Mouse (Mus musculus): ENCODE measurements at regions not wholly inside any gene's neighbourhood (a gene's known extent, or its start where the extent isn't known, plus 50 kb on each side); places are given as distances from the start of the nearest gene placed in this dataset.

DNA sequence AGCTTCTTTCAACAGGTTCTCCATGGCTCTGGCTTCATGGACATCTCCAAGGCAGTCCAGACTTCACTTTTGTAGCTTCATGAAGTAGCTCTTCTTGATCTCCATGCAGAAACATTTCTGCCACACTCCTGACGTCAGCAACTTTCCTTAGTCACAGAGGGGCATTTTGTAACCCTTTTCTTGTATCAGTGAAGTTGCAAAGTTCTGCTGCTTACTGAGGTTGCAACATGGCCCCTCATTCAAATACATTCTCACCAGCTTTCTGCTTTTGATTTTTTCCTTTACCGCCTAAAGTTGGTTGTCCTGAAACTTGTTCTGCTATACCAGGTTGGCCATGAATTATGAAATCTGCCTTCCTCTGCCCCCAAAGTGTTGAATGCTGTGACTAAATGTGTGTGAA is 389.4 kb upstream of the Mef2c start:
- Histone ChIP-seq H3K27me3 (ENCODE audit: control insufficient read depth, insufficient read depth, insufficient read length) (no peaks in the 10 kb centered on the region), H3K79me2 (ENCODE audit: control insufficient read depth, insufficient read depth) (no peaks in the 10 kb centered on the region), H3K4me2 (ENCODE audit: low read depth) (no peak overlapping the region), H3K36me3 (ENCODE audit: control insufficient read depth, insufficient read depth) (no peaks in the 10 kb centered on the region), H3ac (ENCODE audit: control insufficient read depth, insufficient read length) (no peak overlapping the region), H3K4me3 (no peak overlapping the region)
- TF ChIP-seq USF1 (IDR thresholded peaks at IDR 0.05; ENCODE audit: low read depth): no peak
- TF ChIP-seq E2F4 (IDR thresholded peaks at IDR 0.05; ENCODE audit: insufficient read depth): no peak
- TF ChIP-seq MYOD1 (IDR thresholded peaks at IDR 0.05; ENCODE audit: control insufficient read depth in 1 of 3, insufficient read length in 2 of 3, low read depth in 2 of 3): no peak

DNA sequence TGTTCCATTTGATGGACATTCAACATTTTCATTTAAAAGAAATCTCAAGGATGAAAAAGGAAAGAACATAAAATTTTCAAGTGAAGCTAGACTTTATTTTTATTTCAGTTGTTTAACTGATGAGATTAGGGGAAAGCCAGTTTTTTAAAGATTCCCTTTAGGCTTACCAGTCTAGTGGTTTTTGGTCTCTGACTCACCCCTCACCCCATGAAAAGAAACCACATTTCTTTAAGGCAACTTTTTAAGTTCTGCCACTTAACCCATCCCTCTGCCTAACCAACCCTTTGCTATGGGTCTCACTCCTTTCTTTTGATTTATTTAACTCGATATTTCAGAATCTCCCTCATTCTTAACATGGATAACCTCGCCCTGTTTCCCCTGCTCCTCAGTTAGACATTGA is 388.1 kb upstream of the Mef2c start:
- Histone ChIP-seq H3K4me3 (no peak overlapping the region), H3ac (ENCODE audit: control insufficient read depth, insufficient read length) (no peak overlapping the region), H3K4me2 (ENCODE audit: low read depth) (no peak overlapping the region), H3K27me3 (ENCODE audit: control insufficient read depth, insufficient read depth, insufficient read length) (no peaks in the 10 kb centered on the region), H3K79me2 (ENCODE audit: control insufficient read depth, insufficient read depth) (no peaks in the 10 kb centered on the region), H3K36me3 (ENCODE audit: control insufficient read depth, insufficient read depth) (no peaks in the 10 kb centered on the region)
- TF ChIP-seq MYOG (IDR thresholded peaks at IDR 0.05; ENCODE audit: control insufficient read depth in 1 of 3, insufficient read depth in 1 of 3, insufficient read length in 2 of 3, low read depth in 2 of 3): no peak
- TF ChIP-seq TCF12 (IDR thresholded peaks at IDR 0.05; ENCODE audit: insufficient read depth, poor library complexity, severe bottlenecking): no peak
- TF ChIP-seq POLR2A (IDR thresholded peaks at IDR 0.05; ENCODE audit: insufficient read length, low read depth): no peak
- no peak for TF ChIP-seq TCF3 (IDR thresholded peaks at IDR 0.05; ENCODE audit: insufficient read length, low read depth)
- TF ChIP-seq E2F4 (IDR thresholded peaks at IDR 0.05; ENCODE audit: insufficient read depth): no peak
- TF ChIP-seq MYOD1 (IDR thresholded peaks at IDR 0.05; ENCODE audit: control insufficient read depth in 1 of 3, insufficient read length in 2 of 3, low read depth in 2 of 3): no peak
- no peak for TF ChIP-seq CEBPB (IDR thresholded peaks at IDR 0.05; ENCODE audit: insufficient read depth, poor library complexity, severe bottlenecking)
- no peak for TF ChIP-seq SRF (IDR thresholded peaks at IDR 0.05; ENCODE audit: control insufficient read depth, insufficient read length, low read depth)

DNA sequence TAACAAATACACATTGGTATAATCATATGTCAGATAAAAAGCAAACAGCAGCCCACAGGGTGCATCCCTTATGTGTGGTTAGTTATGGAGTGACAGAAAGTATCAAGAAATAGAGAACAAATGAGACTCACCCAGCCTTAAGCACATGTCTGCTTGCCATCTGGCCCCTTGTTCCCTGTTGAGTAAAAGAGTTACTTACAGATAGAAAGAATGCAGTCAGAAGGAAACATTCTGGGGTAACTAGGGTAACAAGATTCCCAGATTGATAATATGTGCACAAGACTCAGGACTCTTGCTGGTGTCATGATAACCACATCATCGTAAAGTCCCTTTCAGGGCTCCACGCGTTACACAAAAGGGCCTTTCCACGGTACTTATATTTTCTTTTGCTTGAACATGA is 383.5 kb upstream of the Mef2c start:
- Histone ChIP-seq H3K79me2 (ENCODE audit: control insufficient read depth, insufficient read depth) (no peaks in the 10 kb centered on the region), H3K4me2 (ENCODE audit: low read depth) (no peak overlapping the region), H3K36me3 (ENCODE audit: control insufficient read depth, insufficient read depth) (no peaks in the 10 kb centered on the region), H3ac (ENCODE audit: control insufficient read depth, insufficient read length) (no peak overlapping the region), H3K4me3 (no peak overlapping the region), H3K27me3 (ENCODE audit: control insufficient read depth, insufficient read depth, insufficient read length) (no peaks in the 10 kb centered on the region)
- no peak for TF ChIP-seq POLR2AphosphoS2 (IDR thresholded peaks at IDR 0.05; ENCODE audit: insufficient read length, low read depth)
- no peak for TF ChIP-seq TCF12 (IDR thresholded peaks at IDR 0.05; ENCODE audit: insufficient read depth, poor library complexity, severe bottlenecking)
- no peak for TF ChIP-seq POLR2A (IDR thresholded peaks at IDR 0.05; ENCODE audit: insufficient read length, low read depth)
- TF ChIP-seq TCF3 (IDR thresholded peaks at IDR 0.05; ENCODE audit: insufficient read length, low read depth): no peak
- no peak for TF ChIP-seq SRF (IDR thresholded peaks at IDR 0.05; ENCODE audit: control insufficient read depth, insufficient read length, low read depth)
- TF ChIP-seq CEBPB (IDR thresholded peaks at IDR 0.05; ENCODE audit: insufficient read depth, poor library complexity, severe bottlenecking): no peak
- no peak for TF ChIP-seq MYOD1 (IDR thresholded peaks at IDR 0.05; ENCODE audit: control insufficient read depth in 1 of 3, insufficient read length in 2 of 3, low read depth in 2 of 3)
- TF ChIP-seq USF1 (IDR thresholded peaks at IDR 0.05; ENCODE audit: low read depth): no peak

DNA sequence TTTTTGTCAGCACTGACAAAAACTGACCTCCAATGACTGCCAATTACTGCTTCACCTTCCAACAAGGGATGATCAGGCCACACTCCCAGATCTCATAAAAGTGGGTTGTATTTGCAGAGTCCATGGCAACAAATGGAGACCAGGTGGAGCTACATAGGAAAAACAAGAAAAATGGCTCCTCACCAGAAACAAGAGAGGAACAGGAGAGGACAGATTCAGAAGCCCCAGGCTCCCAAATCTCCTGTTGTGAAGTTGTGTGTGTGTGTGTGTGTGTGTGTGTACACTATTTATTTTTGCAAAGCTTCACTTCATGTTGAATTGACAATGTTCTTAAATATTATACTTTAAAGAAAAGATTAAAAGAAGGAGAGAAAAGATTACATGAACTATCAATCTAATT is 380.2 kb upstream of the Mef2c start:
- H3K79me2 ChIP-seq (ENCODE audit: control insufficient read depth, insufficient read depth): no peaks in the 10 kb centered on the region
- H3ac ChIP-seq (ENCODE audit: control insufficient read depth, insufficient read length): no peak overlapping the region
- H3K27me3 ChIP-seq (ENCODE audit: control insufficient read depth, insufficient read depth, insufficient read length): no peaks in the 10 kb centered on the region
- TF ChIP-seq TCF3 (IDR thresholded peaks at IDR 0.05; ENCODE audit: insufficient read length, low read depth) (no peak), TCF12 (IDR thresholded peaks at IDR 0.05; ENCODE audit: insufficient read depth, poor library complexity, severe bottlenecking) (no peak), USF1 (IDR thresholded peaks at IDR 0.05; ENCODE audit: low read depth) (no peak), MYOG (IDR thresholded peaks at IDR 0.05; ENCODE audit: control insufficient read depth in 1 of 3, insufficient read depth in 1 of 3, insufficient read length in 2 of 3, low read depth in 2 of 3) (no peak), POLR2AphosphoS2 (IDR thresholded peaks at IDR 0.05; ENCODE audit: insufficient read length, low read depth) (no peak), MAX (IDR thresholded peaks at IDR 0.05; ENCODE audit: low read depth) (no peak), MYOD1 (IDR thresholded peaks at IDR 0.05; ENCODE audit: control insufficient read depth in 1 of 3, insufficient read length in 2 of 3, low read depth in 2 of 3) (no peak), CEBPB (IDR thresholded peaks at IDR 0.05; ENCODE audit: insufficient read depth, poor library complexity, severe bottlenecking) (no peak), REST (IDR thresholded peaks at IDR 0.05; ENCODE audit: insufficient read depth, insufficient read length) (no peak), POLR2A (IDR thresholded peaks at IDR 0.05; ENCODE audit: insufficient read length, low read depth) (no peak), SRF (IDR thresholded peaks at IDR 0.05; ENCODE audit: control insufficient read depth, insufficient read length, low read depth) (no peak)
- H3K36me3 ChIP-seq (ENCODE audit: control insufficient read depth, insufficient read depth): no peaks in the 10 kb centered on the region
- H3K4me2 ChIP-seq (ENCODE audit: low read depth): no peak overlapping the region
- no peak overlapping the region for H3K4me3 ChIP-seq

DNA sequence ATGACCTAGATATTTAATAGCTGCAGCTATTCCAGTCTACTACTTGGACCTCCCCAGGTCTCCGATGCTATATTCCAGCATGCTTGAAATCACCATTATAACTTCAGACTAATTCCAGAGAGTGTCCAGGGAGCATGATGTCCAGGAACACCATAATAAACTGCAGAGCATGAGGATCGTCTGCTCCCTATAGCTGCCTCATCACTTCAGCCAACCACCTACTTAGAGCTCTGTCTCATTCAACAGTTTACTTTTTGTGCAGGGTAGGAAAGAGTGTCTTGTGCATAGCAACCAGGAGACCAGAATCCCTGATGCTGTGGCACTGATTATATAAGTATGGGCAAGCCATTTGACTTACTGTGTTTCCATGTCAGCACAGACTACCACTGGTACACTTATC is 379.2 kb upstream of the Mef2c start:
- Histone ChIP-seq H3ac (ENCODE audit: control insufficient read depth, insufficient read length) (no peak overlapping the region), H3K4me3 (no peak overlapping the region), H3K27me3 (ENCODE audit: control insufficient read depth, insufficient read depth, insufficient read length) (no peaks in the 10 kb centered on the region), H3K4me2 (ENCODE audit: low read depth) (no peak overlapping the region), H3K79me2 (ENCODE audit: control insufficient read depth, insufficient read depth) (no peaks in the 10 kb centered on the region), H3K36me3 (ENCODE audit: control insufficient read depth, insufficient read depth) (no peaks in the 10 kb centered on the region)
- no peak for TF ChIP-seq MAX (IDR thresholded peaks at IDR 0.05; ENCODE audit: low read depth)
- no peak for TF ChIP-seq POLR2AphosphoS2 (IDR thresholded peaks at IDR 0.05; ENCODE audit: insufficient read length, low read depth)
- no peak for TF ChIP-seq TCF3 (IDR thresholded peaks at IDR 0.05; ENCODE audit: insufficient read length, low read depth)
- TF ChIP-seq POLR2A (IDR thresholded peaks at IDR 0.05; ENCODE audit: insufficient read length, low read depth): no peak
- no peak for TF ChIP-seq CEBPB (IDR thresholded peaks at IDR 0.05; ENCODE audit: insufficient read depth, poor library complexity, severe bottlenecking)
- TF ChIP-seq TCF12 (IDR thresholded peaks at IDR 0.05; ENCODE audit: insufficient read depth, poor library complexity, severe bottlenecking): no peak
- no peak for TF ChIP-seq MYOG (IDR thresholded peaks at IDR 0.05; ENCODE audit: control insufficient read depth in 1 of 3, insufficient read depth in 1 of 3, insufficient read length in 2 of 3, low read depth in 2 of 3)
- TF ChIP-seq USF1 (IDR thresholded peaks at IDR 0.05; ENCODE audit: low read depth): no peak
- no peak for TF ChIP-seq REST (IDR thresholded peaks at IDR 0.05; ENCODE audit: insufficient read depth, insufficient read length)
